Mouse (Mus musculus) MEL (cell line): ENCODE measurements around the gene Sumf1. TPM values are rescaled to one million over a fixed set of nuclear protein-coding genes. Genes with fewer than 3 reads are reported as not detected.

Experiments used
- DNase-seq: peaks from one replicate; pipeline ENCODE4 v3.0.0; 2011; ENCODE audit warnings: low read depth, low spot score
- H3K27ac ChIP-seq: 2 replicates; pipeline ENCODE4 v1.5.1; 2012; ENCODE audit warnings: low read depth, mild to moderate bottlenecking, control low read depth, low read length, moderate library complexity; ENCODE audit not compliant: control insufficient read depth
- H3K27me3 ChIP-seq, 2 experiments: fragments of 150-350 bp in 1 of 2; sonication (generic) in 1 of 2; 2 replicates each; pipeline ENCODE4 v1.6.1; 2012; ENCODE audit warnings: low read length in 2 of 2, mild to moderate bottlenecking in 2 of 2, improper control_type of control experiment in 1 of 2, moderate library complexity in 1 of 2; ENCODE audit not compliant: insufficient read depth in 2 of 2, control insufficient read depth in 1 of 2
- H3K36me3 ChIP-seq, 2 experiments: 2 replicates each; pipeline ENCODE4 v1.6.1; 2012 to 2014; ENCODE audit warnings: low read length in 2 of 2, improper control_type of control experiment in 1 of 2, inconsistent platforms in 1 of 2, mild to moderate bottlenecking in 1 of 2; ENCODE audit not compliant: insufficient read depth in 2 of 2, control insufficient read depth in 1 of 2
- H3K4me1 ChIP-seq, 2 experiments: fragments of 150-350 bp in 1 of 2; sonication (generic) in 1 of 2; 2 replicates each; pipeline ENCODE4 v1.6.1; 2012; ENCODE audit warnings: low read length in 2 of 2, improper control_type of control experiment in 1 of 2, mild to moderate bottlenecking in 1 of 2; ENCODE audit not compliant: insufficient read depth in 2 of 2, control insufficient read depth in 1 of 2
- H3K4me3 ChIP-seq, 2 experiments: fragments of 150-350 bp in 1 of 2; sonication (generic) in 1 of 2; 2 replicates each; pipeline ENCODE4 v1.5.1; 2012; ENCODE audit warnings: low read depth in 2 of 2, low read length in 2 of 2, mild to moderate bottlenecking in 2 of 2, moderate library complexity in 2 of 2, control low read depth in 1 of 2, improper control_type of control experiment in 1 of 2; ENCODE audit not compliant: control insufficient read depth in 1 of 2, insufficient read depth in 1 of 2
- H3K79me2 ChIP-seq: 2 replicates; pipeline ENCODE4 v1.6.1; 2012; ENCODE audit warnings: mild to moderate bottlenecking, low read length, moderate library complexity; ENCODE audit not compliant: control insufficient read depth, poor library complexity, insufficient read depth
- H3K9ac ChIP-seq: 2 replicates; pipeline ENCODE4 v1.6.1; 2012; ENCODE audit warnings: low read depth, mild to moderate bottlenecking, control low read depth, low read length, moderate library complexity; ENCODE audit not compliant: control insufficient read depth, poor library complexity, severe bottlenecking
- H3K9me3 ChIP-seq: fragments of 150-350 bp; sonication (generic); replicated peaks from 2 replicates; pipeline ENCODE4 v1.6.1; 2012; ENCODE audit warnings: mild to moderate bottlenecking, low read length, improper control_type of control experiment, moderate library complexity; ENCODE audit not compliant: insufficient read depth
- E2F4 ChIP-seq: IDR thresholded peaks from 2 replicates; pipeline ENCODE4 v1.6.1; 2011; ENCODE audit warnings: low read depth, low read length, improper control_type of control experiment, borderline replicate concordance
- ETS1 ChIP-seq: IDR thresholded peaks from 2 replicates; pipeline ENCODE4 v1.6.1; 2012; ENCODE audit warnings: low read depth, mild to moderate bottlenecking, inconsistent platforms, low read length, improper control_type of control experiment, moderate library complexity
- GABPA ChIP-seq: IDR thresholded peaks from 2 replicates; pipeline ENCODE4 v1.6.1; 2012; ENCODE audit warnings: low read depth, mild to moderate bottlenecking, inconsistent platforms, low read length, improper control_type of control experiment, moderate library complexity
- MAX ChIP-seq: IDR thresholded peaks from 2 replicates; pipeline ENCODE4 v1.6.1; 2011; ENCODE audit warnings: low read length, improper control_type of control experiment
- MAZ ChIP-seq: IDR thresholded peaks from 2 replicates; pipeline ENCODE4 v1.6.1; 2012; ENCODE audit warnings: low read depth, mild to moderate bottlenecking, inconsistent platforms, low read length, improper control_type of control experiment
- MEF2A ChIP-seq: IDR thresholded peaks from 2 replicates; pipeline ENCODE4 v1.6.1; 2014; ENCODE audit warnings: low read depth, mild to moderate bottlenecking, inconsistent platforms, low read length, improper control_type of control experiment; ENCODE audit not compliant: poor library complexity, insufficient replicate concordance, severe bottlenecking; ENCODE audit errors: extremely low read depth
- POLR2AphosphoS2 ChIP-seq: IDR thresholded peaks from 2 replicates; pipeline ENCODE4 v1.6.1; 2011; ENCODE audit warnings: low read length, improper control_type of control experiment
- POLR2AphosphoS5 ChIP-seq: IDR thresholded peaks from 2 replicates; pipeline ENCODE4 v1.6.1; 2012; ENCODE audit warnings: low read depth, borderline replicate concordance, mild to moderate bottlenecking, inconsistent platforms, low read length, moderate library complexity, mixed read lengths
- RCOR1 ChIP-seq: IDR thresholded peaks from 2 replicates; pipeline ENCODE4 v1.6.1; 2012; ENCODE audit warnings: low read depth, mild to moderate bottlenecking, inconsistent platforms, low read length, improper control_type of control experiment
- TBP ChIP-seq: IDR thresholded peaks from 2 replicates; pipeline ENCODE4 v1.8.0; 2011; ENCODE audit warnings: low read depth, low read length, improper control_type of control experiment
- UBTF ChIP-seq: IDR thresholded peaks from 2 replicates; pipeline ENCODE4 v1.6.1; 2012; ENCODE audit warnings: low read depth, mild to moderate bottlenecking, inconsistent platforms, low read length, improper control_type of control experiment, moderate library complexity, borderline replicate concordance; ENCODE audit not compliant: insufficient read depth
- USF1 ChIP-seq: IDR thresholded peaks from 2 replicates; pipeline ENCODE4 v1.6.1; 2014; ENCODE audit warnings: low read depth, mild to moderate bottlenecking, inconsistent platforms, low read length, improper control_type of control experiment, moderate library complexity
- USF2 ChIP-seq, 2 experiments: IDR thresholded peaks; 2 replicates each; pipeline ENCODE4 v1.6.1; 2011 to 2012; ENCODE audit warnings: improper control_type of control experiment in 2 of 2, low read length in 2 of 2, borderline replicate concordance in 1 of 2, inconsistent platforms in 1 of 2, low read depth in 1 of 2, mild to moderate bottlenecking in 1 of 2; ENCODE audit not compliant: insufficient read depth in 1 of 2
- ZMIZ1 ChIP-seq: IDR thresholded peaks from 2 replicates; pipeline ENCODE4 v1.6.1; 2012; ENCODE audit warnings: low read depth, mild to moderate bottlenecking, inconsistent platforms, low read length, improper control_type of control experiment, moderate library complexity
- ZNF384 ChIP-seq: IDR thresholded peaks from 2 replicates; pipeline ENCODE4 v1.6.1; 2012; ENCODE audit warnings: low read depth, mild to moderate bottlenecking, inconsistent platforms, low read length, improper control_type of control experiment
- polyA plus RNA-seq, 2 experiments: library from polyadenylated mRNA; stranded (reverse) in 1 of 2; unstranded in 1 of 2; fragments of >175 nt in 1 of 2; fragments of >200 nt in 1 of 2; gene quantifications; 2 replicates each; pipeline versions ENCODE4 v1.2.1 to v1.2.4; 2012; ENCODE audit warnings: low replicate concordance in 2 of 2, low read depth in 1 of 2; ENCODE audit not compliant: insufficient read length in 2 of 2, insufficient read depth in 1 of 2, missing spikeins in 1 of 2
- total RNA-seq: library from RNA; depleted of rRNA; stranded (reverse); fragments of 300-350 nt; gene quantifications from 2 replicates; pipeline ENCODE4 v1.2.3, GENCODE M21; 2012

Sumf1 gene
- total and polyA plus RNA-seq, 3 experiments = 9.4 to 11.2 TPM; not detected in 1

DNA sequence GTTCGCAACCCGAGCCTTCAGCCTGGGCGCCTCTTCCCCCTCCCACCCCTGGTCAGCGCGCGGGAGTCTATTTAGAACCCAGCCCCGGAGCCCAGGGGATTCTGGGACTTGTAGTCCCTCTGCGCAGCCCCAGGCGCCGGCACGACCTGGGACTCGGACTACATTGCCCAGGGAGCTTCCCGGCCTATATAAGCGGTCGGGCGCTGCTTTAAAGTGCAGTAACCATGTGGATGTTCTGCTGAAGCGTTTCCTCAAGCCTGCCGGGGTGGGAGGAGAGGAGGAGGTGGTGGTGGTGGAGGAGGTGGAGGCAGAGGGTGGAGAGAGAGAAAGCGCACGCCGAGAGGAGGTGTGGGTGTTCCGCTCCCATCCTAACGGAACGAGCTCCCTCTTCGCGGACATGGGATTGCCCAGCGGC, 27.5 kb upstream of the Sumf1 start, which contains the start of gene Itpr1 (continued):
- peak; percentile 69; the same call in 1 of the 2 replicates for TF ChIP-seq ETS1
- TF ChIP-seq MAZ = peak; percentile 98
- peak; percentile 99 for TF ChIP-seq TBP
- TF ChIP-seq E2F4 = peak; percentile 83; the same call in 1 of the 2 replicates
- no peak for TF ChIP-seq GABPA
- peak; percentile 98 for TF ChIP-seq ZMIZ1
- no peak for TF ChIP-seq USF2 (IDR thresholded peaks at IDR 0.05; ENCODE audit: borderline replicate concordance in 1 of 2, insufficient read depth in 1 of 2, low read depth in 1 of 2, low read length in 2 of 2)
- TF ChIP-seq USF1 = peak; percentile 54; the same call in 1 of the 2 replicates
- TF ChIP-seq MAX = peak; percentile 94
- TF ChIP-seq MEF2A = 0 out of 2 replicates have a peak, but pooled peaks have one; percentile 51
- TF ChIP-seq ZNF384 = no peak
- TF ChIP-seq POLR2AphosphoS2 = peak; percentile 99
- peak; percentile 88 for TF ChIP-seq UBTF
- peak; percentile 96; the same call in 1 of the 2 replicates for TF ChIP-seq POLR2AphosphoS5

DNA sequence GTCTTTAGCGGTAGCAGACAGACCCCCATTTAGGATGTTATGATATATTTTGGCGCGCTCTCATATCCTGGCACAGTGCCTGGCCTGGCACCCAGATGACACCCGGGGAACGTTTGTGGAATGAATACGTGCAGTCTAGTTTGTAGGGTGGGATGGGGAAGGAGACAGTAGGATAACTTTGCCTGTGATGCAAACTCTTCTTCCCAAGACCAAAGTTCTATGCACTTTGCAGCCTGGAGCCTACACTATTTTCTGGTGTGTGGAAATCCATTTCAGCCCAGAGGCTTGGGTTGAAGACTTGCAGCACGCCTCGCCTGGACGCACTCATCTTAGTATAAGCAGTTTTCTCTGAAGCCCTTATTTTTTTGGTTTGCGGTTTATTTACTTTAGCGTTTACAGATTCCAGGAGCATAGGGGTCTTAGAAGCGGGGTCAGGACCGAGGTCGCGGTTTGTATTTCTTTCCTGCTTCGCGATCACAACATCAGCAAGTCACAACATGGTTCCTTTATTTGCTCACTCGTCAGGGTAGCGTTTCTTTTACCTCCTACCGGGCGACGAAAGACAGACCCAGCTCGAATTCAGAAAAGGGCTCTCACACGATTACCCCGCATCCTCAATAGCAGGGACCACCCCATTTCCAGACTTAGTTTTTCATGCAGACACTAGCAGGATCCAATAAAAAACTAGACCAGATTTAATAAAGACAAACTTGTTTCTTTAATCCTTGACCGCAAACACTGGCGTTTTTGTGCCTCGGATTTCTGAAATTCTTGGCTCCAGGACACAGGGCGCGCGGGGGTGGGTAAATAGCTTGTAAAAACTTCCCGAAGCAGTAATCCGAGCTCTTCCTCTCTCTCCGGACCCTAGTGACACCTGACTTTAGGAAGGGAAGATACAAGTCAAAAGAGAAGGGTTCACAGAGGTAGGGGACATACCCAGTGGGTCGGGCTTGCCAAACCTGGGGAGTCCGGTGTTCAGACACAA, 26.8 kb upstream of the Sumf1 start:
- Histone ChIP-seq H3K4me1 (peaks cover 0 to 9% of the 10 kb centered on the region in 2 experiments; a peak in 2 of 4 replicates), H3K9ac (peak overlapping the region; percentile 67), H3K27ac (peak overlapping the region; percentile 0; the same call in 1 of the 2 replicates)
- no peak for TF ChIP-seq RCOR1
- TF ChIP-seq TBP = 0 out of 2 replicates have a peak, but pooled peaks have one; percentile 11
- TF ChIP-seq, all 39 proteins: peak for 1
- Histone ChIP-seq H3K27me3 (no peaks in the 10 kb centered on the region), H3K36me3 (peaks cover 0 to 20% of the 10 kb centered on the region in 2 experiments; a peak in 2 of 4 replicates), H3K79me2 (peaks cover 12% of the 10 kb centered on the region; the same call in 1 of the 2 replicates), H3K4me3 (peak overlapping the region; percentile 63 to 67), H3K9me3 (no peaks in the 10 kb centered on the region)
- DNase-seq = peak; percentile 47
